Mouse (Mus musculus) c-Kit-positive CD71-positive TER-119-positive erythroid progenitor cells, embryonic 14.5 days (primary cell): ENCODE results near the gene Ctss.
"Not testable (repeated sequence)": the region's sequence is repeated elsewhere in the genome, so short reads cannot be mapped to it uniquely, and the experiment has no call there.

Source experiments
- DNase-seq: peaks from one replicate; pipeline ENCODE4 v3.0.0-alpha.2; 2013; ENCODE audit warnings: low spot score

The Ctss gene

DNA sequence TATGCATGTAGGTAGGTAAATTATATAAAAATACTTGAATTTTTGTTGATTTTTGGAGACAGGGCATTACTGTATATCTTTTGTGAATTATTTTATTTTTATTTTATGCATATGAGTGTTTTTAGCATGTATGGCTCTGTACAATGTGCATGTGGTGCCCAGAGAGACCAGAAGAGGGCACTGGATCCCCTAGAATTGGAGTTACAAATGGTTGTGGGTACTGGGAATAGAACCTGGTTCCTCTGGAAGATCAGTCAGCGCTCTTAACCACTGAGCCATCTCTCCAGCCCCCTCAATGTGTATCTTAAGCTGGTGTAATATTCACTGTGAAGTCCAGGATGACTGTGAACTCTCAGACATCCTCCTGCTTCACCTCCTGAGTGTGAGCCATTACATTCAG is 8.3 kb downstream of the Ctss start:
- no peak for DNase-seq

DNA sequence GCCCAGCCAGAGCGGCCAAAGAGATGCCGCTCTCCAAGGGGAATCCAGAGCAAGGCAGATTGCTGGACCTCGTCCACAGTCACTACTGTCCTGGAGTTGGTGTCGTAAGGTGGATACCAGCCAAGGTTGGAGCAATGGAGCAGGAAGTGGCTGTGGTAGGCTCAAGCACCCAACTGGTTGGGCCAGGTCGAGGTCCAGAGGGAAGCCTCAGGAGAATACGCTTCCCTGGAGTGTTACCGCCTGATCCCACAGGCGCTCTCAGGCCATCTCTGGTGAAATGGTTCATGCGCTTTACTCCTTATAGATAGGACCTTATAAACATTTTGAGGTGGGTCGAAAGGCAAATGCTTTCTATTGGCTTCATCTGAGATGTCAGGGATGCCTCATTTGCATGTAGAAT is 12.3 kb downstream of the Ctss start:
- DNase-seq = no peak

DNA sequence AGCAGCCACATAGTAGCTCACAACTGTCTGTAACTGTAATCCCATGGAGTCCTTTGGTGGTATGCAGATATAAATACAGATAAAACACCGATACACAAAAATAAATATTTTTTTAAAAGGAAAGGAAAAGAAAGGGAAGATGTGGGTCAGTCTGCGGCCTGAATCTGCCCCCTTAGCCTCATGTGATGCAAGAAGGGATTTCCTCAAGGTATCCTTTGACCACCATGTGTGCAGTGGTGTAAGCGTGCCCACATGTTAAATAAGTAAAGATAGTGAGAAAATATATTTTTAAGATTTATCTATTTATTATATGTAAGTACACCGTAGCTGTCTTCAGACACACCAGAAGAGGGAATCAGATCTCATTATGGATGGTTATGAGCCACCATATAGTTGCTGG is 13.3 kb downstream of the Ctss start:
- DNase-seq = no peak

DNA sequence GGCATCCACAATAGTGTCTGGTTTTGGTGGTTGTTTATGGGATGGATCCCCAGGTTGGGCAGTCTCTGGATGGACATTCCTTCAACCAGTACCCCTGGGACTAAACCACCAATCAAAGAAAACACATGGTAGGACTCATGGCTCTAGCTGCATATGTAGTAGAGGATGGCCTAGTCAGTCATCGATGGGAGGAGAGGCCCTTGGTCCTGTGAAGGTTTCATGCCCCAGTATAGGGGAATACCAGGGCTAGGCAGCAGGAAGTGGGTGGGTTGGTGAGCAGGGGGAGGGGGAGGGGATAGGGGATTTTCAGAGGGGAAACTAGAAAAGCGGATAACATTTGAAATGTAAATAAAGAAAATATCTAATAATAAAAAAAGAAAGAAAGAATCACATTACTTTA is 14.6 kb downstream of the Ctss start:
- not testable (repeated sequence) for DNase-seq

DNA sequence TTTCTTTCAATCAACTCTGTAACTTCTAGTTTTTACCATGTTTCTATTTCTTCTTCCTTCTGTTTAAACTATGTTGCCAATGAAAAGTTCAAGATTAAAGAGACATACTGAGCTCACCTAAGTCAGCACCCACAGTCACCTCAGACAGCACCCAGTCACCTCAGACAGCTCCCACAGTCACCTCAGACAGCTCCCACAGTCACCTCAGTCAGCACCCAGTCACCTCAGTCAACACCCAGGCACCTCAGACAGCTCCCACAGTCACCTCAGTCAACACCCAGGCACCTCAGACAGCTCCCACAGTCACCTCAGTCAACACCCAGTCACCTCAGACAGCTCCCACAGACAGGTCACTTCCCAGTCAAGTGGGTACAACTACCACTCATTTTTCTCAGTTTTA is 15.6 kb downstream of the Ctss start:
- no peak for DNase-seq

DNA sequence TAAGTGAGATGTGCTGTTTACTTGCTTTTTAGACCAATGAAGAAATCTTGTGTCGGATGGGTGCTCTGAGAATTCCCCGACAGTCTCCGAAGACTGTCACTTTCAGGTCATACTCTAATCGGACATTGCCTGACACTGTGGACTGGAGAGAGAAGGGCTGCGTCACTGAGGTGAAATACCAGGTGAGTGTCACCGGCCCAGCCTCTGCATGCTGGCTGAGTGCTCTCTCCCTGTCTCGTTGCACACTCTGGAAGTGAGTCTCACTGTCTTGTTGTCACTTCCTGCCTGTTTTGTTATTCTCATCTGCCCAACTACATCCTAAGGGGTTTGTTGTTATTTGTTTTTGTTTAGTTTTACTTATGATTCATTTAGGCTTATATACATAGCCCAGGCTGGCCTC is 16.4 kb downstream of the Ctss start:
- no peak for DNase-seq

DNA sequence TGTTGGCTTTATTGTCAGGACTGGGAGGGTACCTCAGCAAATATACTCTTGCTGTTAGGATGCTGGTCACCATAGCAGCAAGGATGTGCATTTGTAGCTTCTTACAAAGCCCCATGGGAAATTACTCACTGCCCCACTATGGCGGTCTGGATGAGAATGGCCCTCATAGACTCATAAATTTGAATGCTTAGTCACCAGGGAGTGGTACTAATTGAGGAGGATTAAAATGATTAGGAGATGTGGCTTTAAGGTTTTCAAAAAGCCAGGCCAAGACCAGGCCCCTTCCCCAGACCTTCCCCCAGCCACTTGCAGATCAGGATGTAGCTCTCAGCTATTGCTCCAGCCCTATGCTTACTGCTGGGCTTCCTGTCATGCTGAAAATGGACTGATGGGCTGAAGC is 23.6 kb downstream of the Ctss start:
- DNase-seq = no peak

DNA sequence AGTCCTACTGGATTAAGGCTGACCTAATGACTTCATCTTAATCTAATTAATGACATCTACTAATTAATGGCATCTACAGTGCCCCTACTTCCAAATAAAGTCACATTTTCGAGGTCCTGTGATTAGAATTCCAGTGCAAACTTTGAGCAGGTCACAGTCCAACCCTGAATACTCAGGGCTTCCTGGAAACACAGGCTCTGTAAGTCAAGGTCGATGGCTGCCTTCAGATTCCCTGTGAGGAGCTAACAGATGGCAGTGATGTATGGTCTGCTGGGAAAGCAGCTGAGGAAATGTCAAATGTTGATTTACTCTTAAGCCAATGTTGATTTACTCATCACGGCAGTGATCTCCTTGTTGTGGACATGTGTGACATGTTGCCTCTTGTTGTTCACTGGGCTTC is 27.4 kb downstream of the Ctss start:
- no peak for DNase-seq

DNA sequence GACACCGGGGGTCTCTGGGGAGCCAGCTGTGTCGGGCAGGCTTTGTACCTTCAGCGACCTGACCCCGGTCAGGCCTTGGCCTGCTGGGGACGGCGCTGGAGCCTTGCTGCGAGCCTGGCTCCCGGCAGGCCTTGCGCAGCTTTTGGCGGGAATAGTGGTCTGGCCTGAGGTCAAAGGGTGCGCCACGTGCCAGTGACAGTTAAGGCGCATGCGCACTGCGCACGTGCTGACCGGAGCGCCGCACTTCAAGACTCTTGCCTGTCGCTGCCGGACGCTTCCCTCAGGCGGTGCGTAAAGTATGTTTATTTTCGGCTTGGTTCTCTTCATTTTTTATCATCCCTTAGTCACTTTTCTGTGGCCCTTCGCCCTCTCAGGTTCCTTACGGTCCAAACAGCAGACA is 32.9 kb downstream of the Ctss start, which contains the start of gene Hormad1:
Gene Hormad1 (plus strand): TSS at position 241 of the 400 bp plus-strand sequence.
- DNase-seq = no peak

DNA sequence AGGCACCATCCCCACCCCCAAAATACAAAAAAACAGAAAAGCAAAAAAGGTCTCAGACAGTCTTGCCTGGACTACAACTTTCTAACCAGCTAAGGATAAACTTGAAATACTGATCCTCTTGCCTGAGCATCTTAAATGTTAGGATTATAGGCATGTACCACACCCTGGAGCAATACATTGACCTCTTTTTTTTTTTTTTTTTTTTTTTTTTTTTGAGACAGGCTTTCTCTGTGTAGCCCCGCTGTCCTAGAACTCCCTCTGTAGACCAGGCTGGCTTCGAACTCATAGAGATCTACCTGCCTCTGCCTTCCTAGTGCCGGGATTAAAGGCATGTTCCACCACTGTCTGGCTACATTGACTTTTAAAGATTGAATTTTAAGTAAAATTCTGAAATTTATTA is 34.2 kb downstream of the Ctss start:
- DNase-seq = no peak

DNA sequence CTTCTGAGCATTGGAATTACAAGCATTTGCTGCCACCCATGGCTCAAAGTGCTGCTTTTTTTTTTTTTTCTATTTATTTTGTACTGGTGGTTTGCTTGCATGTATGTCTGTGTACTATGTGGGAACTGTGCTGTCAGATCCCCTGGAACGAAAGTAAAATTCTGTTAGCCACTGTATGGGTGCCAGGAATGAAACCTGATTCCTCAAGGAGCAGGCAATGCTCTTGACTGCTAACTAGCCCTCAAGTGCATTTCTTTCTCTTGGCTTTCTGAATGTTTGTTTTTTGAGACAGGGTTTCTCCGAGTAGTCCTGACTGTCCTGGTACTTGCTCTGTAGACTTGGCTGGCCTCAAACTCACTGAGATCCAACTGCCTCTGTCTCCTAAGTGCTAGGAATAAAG is 35.2 kb downstream of the Ctss start:
- DNase-seq = no peak

DNA sequence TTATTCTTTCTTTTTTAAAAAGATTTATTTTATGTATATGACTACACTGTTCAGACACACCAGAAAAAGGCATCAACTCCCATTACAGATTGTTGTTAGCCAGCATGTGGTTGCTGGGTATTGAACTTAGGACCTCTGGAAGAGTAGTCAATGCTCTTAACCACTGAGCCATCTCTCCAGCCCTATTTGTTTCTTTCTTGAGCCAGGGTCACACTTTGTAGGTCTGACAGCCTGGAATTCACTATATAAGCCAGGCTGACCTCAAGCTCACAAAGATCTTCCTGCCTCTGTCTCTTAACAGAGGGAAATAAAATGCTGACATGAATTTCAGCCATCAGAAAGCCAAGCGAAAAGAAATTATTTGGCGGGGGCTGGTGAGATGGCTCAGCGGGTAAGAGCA is 43.0 kb downstream of the Ctss start:
- DNase-seq = no peak

DNA sequence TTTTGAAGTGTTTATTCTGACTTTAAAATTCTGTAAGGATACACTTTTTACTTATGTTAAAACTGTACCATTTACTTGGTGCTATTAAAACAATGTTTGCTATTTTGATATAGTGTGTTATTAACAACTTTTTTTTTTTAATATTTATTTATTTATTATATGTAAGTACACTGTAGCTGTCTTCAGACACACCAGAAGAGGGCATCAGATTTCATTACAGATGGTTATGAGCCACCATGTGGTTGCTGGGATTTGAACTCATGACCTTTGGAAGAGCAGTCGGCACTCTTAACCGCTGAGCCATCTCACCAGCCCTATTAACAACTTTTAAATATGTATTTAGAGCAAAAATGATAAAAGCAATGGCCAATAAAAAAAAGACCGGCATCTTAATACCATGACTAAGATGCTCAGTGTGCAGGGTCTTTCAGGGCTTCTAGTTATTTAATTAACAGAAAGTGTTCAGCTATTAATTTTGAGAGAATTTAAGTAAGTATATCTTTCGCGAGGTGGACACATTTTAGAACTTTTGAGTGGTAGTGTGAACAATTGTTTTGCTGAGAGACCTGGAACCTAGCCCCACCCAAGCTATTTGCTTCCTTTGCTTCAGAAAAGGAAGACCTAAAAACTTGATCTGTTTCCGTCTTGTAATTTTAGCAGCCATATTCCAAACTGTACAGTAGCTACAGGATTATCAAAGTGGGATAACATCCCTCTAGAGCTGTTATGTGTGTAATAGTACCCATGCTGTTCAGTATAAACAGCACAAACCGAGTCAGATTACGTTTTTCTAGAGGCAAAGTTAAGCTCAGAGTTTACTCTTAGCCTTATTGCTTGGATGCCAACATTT is 61.4 kb downstream of the Ctss start:
- DNase-seq = no peak

DNA sequence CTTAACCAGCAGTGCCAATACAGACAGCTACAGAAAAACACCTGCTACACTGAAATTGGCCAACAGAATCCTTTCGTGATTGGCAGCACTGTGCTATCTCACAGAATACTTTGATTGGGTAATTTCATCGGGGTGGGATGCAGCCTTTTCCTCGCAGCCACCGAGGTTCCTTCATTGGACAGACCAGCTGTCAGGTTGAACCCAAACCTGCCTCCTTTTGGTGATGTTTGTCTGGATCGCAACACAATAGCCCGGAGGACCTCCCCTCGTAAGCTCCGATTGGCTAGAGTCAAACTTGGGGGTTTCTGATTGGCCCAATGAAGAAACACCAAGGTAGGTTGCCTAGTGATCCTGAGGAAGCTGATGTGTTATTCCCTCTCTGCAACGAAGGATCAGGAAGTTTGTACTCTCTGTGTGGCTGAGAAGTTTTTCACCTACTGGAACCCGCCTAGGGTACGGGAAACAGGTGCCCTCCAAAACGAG is 62.1 kb downstream of the Ctss start, which contains the start of gene Golph3l:
Gene Golph3l (plus strand): TSS at position 331 of the 483 bp plus-strand sequence.
- DNase-seq = peak; percentile 96

DNA sequence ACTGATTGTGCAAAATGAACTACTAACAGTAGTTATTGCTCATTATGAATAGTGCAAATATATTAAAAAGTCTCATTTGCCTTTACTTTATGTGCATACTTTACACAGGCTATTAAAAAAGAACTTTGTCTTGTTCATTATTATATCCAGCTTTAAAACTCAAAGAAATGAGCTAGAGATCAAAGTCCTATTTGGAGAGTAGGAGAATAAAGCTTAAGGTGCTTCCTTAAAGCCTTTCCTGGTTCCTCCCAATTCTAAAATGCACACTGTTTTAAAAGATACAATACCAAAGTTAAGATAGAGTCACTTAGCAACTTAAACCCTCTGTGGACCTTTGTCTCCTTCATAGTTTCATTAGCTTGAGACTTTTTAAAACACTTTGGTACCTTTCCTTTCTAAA is 72.1 kb downstream of the Ctss start:
- DNase-seq = no peak

DNA sequence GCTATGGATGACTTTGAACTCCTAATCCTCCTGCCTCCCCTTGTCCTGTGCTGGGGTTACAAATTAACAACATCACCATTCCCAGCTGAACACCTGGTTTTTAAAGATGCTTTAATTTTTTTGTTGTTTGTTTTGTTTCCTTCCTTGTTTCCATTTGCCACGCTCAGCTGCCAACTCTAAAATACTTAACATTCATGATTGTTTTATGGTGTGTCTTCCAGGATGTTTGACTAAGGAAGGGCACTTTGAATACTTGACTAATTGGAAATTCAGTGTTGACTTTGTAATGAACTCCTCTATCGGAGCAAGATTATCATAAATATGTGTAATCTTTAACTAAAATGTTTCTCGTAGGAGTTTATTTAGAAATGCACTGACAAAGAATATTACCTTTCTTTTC is 74.7 kb downstream of the Ctss start:
- DNase-seq = no peak
